Mouse (Mus musculus) neural tube, embryonic 15.5 days (tissue): Measurements from ENCODE around the gene Hnrnpk. TPM values are rescaled to one million over a fixed set of nuclear protein-coding genes. Genes with fewer than 3 reads are reported as not detected.
"Not testable (repeated sequence)": the region's sequence is repeated elsewhere in the genome, so short reads cannot be mapped to it uniquely, and the experiment has no call there.

Experiments
- ATAC-seq: fragments of 200-750 bp; cut with Nextera tagmentation; 2 replicates; pipeline ENCODE4 v1.8.0; 2017; ENCODE audit warnings: mild to moderate bottlenecking, moderate TSS enrichment, moderate library complexity; ENCODE audit not compliant: low FRiP score
- H3K27ac ChIP-seq: fragments of 300-500 bp; sonication (generic); replicated peaks from 2 replicates; pipeline ENCODE4 v1.5.1; 2015; ENCODE audit warnings: mild to moderate bottlenecking, inconsistent platforms
- H3K27me3 ChIP-seq: fragments of 300-500 bp; sonication (generic); replicated peaks from 2 replicates; pipeline ENCODE4 v1.6.1; 2015; ENCODE audit warnings: inconsistent platforms
- H3K36me3 ChIP-seq: fragments of 300-500 bp; sonication (generic); 2 replicates; pipeline ENCODE4 v1.6.1; 2015; ENCODE audit warnings: inconsistent platforms
- H3K4me1 ChIP-seq: fragments of 300-500 bp; sonication (generic); 2 replicates; pipeline ENCODE4 v1.6.1; 2015; ENCODE audit warnings: inconsistent platforms
- H3K4me2 ChIP-seq: fragments of 300-500 bp; sonication (generic); 2 replicates; pipeline ENCODE4 v1.6.1; 2015; ENCODE audit warnings: inconsistent platforms, mild to moderate bottlenecking, moderate library complexity
- H3K4me3 ChIP-seq: fragments of 300-500 bp; sonication (generic); replicated peaks from 2 replicates; pipeline ENCODE4 v1.5.1; 2015; ENCODE audit warnings: mild to moderate bottlenecking, inconsistent platforms
- H3K9ac ChIP-seq: fragments of 300-500 bp; sonication (generic); replicated peaks from 2 replicates; pipeline ENCODE4 v1.6.1; 2015; ENCODE audit warnings: mild to moderate bottlenecking, inconsistent platforms
- H3K9me3 ChIP-seq: fragments of 300-500 bp; sonication (generic); replicated peaks from 2 replicates; pipeline ENCODE4 v1.6.1; 2016; ENCODE audit warnings: inconsistent platforms
- WGBS: fragments of 180-500 bp; shearing (Covaris S2); methylation state at CpG from one replicate; pipeline ENCODE4 v1.1.7; 2015; ENCODE audit warnings: mixed read lengths; 5-methylcytosine and 5-hydroxymethylcytosine counted together
- polyA plus RNA-seq: library from polyadenylated mRNA; unstranded; fragments of >200 nt; fragmentation: Nextera tagmentation; extraction: Ambion mirVana; gene quantifications from 2 replicates; pipeline ENCODE4 v1.2.1, GENCODE M21; 2015

Hnrnpk gene
- polyA plus RNA-seq, 1 experiment from 2014 or later: 1,138 TPM

DNA sequence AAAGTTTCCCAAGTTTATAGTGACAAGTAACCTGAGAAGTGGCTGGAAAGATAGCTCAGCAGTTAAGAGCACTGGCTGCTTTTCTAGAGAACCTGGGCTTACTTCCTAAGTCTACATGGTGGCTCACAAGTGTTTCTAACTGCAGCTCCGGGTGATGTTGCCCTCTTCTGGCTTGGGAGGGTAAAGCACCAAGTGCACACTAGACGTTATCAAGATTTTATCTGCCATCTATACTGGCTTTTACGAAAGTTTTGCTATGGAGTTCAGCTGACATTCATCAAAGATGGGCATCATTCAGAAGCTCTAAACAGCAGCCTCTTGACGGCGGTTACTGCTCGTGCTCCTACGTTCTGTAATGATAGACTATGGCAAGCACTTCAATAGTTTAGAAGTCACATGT, 15.2 kb downstream of the Hnrnpk start:
- Histone ChIP-seq H3K27me3 (no peaks in the 10 kb centered on the region), H3K36me3 (peaks cover 25% of the 10 kb centered on the region), H3K9me3 (no peaks in the 10 kb centered on the region), H3K4me1 (peaks cover 13% of the 10 kb centered on the region), H3K4me2 (no peak overlapping the region), H3K4me3 (no peak overlapping the region), H3K9ac (no peak overlapping the region), H3K27ac (no peak overlapping the region)
- ATAC-seq: peak; percentile 39; the same call in 1 of the 2 replicates
- WGBS: 17% methylated on average over 7 of the region's 7 CpGs

DNA sequence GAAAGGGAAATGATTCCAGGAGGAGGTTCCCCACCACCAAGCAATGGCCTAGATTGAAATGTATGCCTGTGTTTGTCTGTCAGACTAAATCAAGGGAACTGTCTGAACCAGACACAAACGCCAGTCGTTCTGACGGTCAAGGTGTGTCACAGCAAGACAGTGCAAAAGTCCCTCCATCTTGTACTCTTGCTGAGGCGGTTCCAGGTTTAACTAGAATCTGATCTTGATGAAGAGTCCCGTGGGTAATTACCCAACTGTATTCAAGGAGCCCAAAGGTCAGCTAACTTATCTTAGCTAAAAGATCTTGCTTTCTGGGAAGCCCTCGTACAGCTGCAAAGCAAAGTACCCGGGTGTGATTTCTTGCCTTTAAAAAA, 17.6 kb downstream of the Hnrnpk start:
- H3K9ac ChIP-seq: no peak overlapping the region
- H3K4me1 ChIP-seq: peaks cover 13% of the 10 kb centered on the region
- H3K36me3 ChIP-seq: peaks cover 32% of the 10 kb centered on the region
- no peaks in the 10 kb centered on the region for H3K27me3 ChIP-seq
- H3K4me2 ChIP-seq: peak overlapping the region; percentile 94
- peaks cover 15% of the 10 kb centered on the region; the same call in 1 of the 2 replicates for H3K9me3 ChIP-seq
- WGBS: 87% methylated on average over 7 of the region's 7 CpGs
- H3K27ac ChIP-seq: peak overlapping the region; percentile 47; the same call in 1 of the 2 replicates
- H3K4me3 ChIP-seq: peak overlapping the region; percentile 60
- ATAC-seq: peak; percentile 19; the same call in 1 of the 2 replicates

GRCm38 (mm10) chr13:58384779-58385546, 18.2 kb downstream of the Hnrnpk start, which contains the start of gene 2210016F16Rik:
Gene 2210016F16Rik (minus strand): TSS chr13:58385225.
- peak within 1 kb of the TSS; percentile 74 for H3K9ac ChIP-seq
- peaks cover 20% of the 10 kb centered on the region; the same call in 1 of the 2 replicates for H3K9me3 ChIP-seq
- ATAC-seq: peak; percentile 71
- H3K27ac ChIP-seq: peak within 1 kb of the TSS; percentile 47; the same call in 1 of the 2 replicates
- H3K4me2 ChIP-seq: peak within 1 kb of the TSS; percentile 94
- peaks cover 13% of the 10 kb centered on the region for H3K4me1 ChIP-seq
- peak within 1 kb of the TSS; percentile 60 for H3K4me3 ChIP-seq
- peaks cover 32% of the 10 kb centered on the region for H3K36me3 ChIP-seq
- H3K27me3 ChIP-seq: no peaks in the 10 kb centered on the region
- WGBS: 3% methylated on average over 73 of the region's 80 CpGs

GRCm38 (mm10) chr13:58384371-58384770, 18.8 kb downstream of the Hnrnpk start:
- WGBS: 45% methylated on average over 11 of the region's 11 CpGs
- no peak for ATAC-seq
- H3K27me3 ChIP-seq: no peaks in the 10 kb centered on the region
- H3K9me3 ChIP-seq: peaks cover 21% of the 10 kb centered on the region; the same call in 1 of the 2 replicates
- peak overlapping the region; percentile 60 for H3K4me3 ChIP-seq
- H3K36me3 ChIP-seq: peaks cover 30% of the 10 kb centered on the region
- H3K27ac ChIP-seq: no peak overlapping the region
- peaks cover 13% of the 10 kb centered on the region for H3K4me1 ChIP-seq
- H3K4me2 ChIP-seq: peak overlapping the region; percentile 94
- peak overlapping the region; percentile 74 for H3K9ac ChIP-seq

GRCm38 (mm10) chr13:58373153-58373470, 30.0 kb downstream of the Hnrnpk start:
- Histone ChIP-seq H3K4me2 (no peak overlapping the region), H3K9me3 (no peaks in the 10 kb centered on the region), H3K27ac (no peak overlapping the region), H3K4me1 (no peaks in the 10 kb centered on the region), H3K36me3 (no peaks in the 10 kb centered on the region), H3K9ac (no peak overlapping the region), H3K27me3 (no peaks in the 10 kb centered on the region), H3K4me3 (no peak overlapping the region)
- no peak for ATAC-seq
- WGBS: 88% methylated on average over 2 of the region's 2 CpGs

- Histone ChIP-seq H3K9me3 (no peaks in the 10 kb centered on the region), H3K4me2 (no peak overlapping the region), H3K36me3 (no peaks in the 10 kb centered on the region), H3K4me1 (no peaks in the 10 kb centered on the region), H3K27ac (no peak overlapping the region), H3K27me3 (no peaks in the 10 kb centered on the region), H3K9ac (no peak overlapping the region), H3K4me3 (no peak overlapping the region)
- WGBS: 92% methylated on average over 5 of the region's 5 CpGs
- ATAC-seq: no peak
Measured at GRCm38 (mm10) chr13:58372278-58373152, 30.6 kb downstream of the Hnrnpk start.

GRCm38 (mm10) chr13:58368835-58369234, 34.3 kb downstream of the Hnrnpk start:
- H3K4me3 ChIP-seq: no peak overlapping the region
- H3K9ac ChIP-seq: no peak overlapping the region
- H3K4me2 ChIP-seq: no peak overlapping the region
- H3K27ac ChIP-seq: no peak overlapping the region
- H3K27me3 ChIP-seq: no peaks in the 10 kb centered on the region
- H3K9me3 ChIP-seq: no peaks in the 10 kb centered on the region
- WGBS: 74% methylated on average over 4 of the region's 4 CpGs
- no peaks in the 10 kb centered on the region for H3K4me1 ChIP-seq
- H3K36me3 ChIP-seq: no peaks in the 10 kb centered on the region
- no peak for ATAC-seq

DNA sequence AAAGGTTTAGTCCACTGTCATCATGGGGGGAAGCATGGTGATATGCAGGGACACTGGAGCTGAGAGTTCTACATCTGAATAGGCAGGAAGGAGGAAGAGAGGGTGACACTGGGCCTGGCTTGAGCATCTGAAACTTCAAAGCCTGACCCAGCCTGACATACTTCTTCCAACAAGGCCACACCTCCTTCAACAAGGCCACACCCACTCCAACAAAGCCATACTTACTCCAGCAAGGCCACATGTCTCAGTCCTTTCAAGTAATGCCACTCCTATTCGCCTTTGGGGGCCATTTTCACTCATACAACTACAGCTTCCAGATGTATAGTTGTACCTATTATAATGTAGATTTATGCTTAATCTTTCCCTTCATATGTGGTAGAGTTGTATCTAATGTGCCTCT, 35.5 kb downstream of the Hnrnpk start:
- no peak overlapping the region for H3K4me2 ChIP-seq
- H3K36me3 ChIP-seq: no peaks in the 10 kb centered on the region
- no peaks in the 10 kb centered on the region for H3K4me1 ChIP-seq
- no peaks in the 10 kb centered on the region for H3K9me3 ChIP-seq
- WGBS: 79% methylated on average over 1 of the region's 1 CpGs
- no peak overlapping the region for H3K27ac ChIP-seq
- H3K4me3 ChIP-seq: no peak overlapping the region
- H3K9ac ChIP-seq: no peak overlapping the region
- no peak for ATAC-seq
- no peaks in the 10 kb centered on the region for H3K27me3 ChIP-seq

DNA sequence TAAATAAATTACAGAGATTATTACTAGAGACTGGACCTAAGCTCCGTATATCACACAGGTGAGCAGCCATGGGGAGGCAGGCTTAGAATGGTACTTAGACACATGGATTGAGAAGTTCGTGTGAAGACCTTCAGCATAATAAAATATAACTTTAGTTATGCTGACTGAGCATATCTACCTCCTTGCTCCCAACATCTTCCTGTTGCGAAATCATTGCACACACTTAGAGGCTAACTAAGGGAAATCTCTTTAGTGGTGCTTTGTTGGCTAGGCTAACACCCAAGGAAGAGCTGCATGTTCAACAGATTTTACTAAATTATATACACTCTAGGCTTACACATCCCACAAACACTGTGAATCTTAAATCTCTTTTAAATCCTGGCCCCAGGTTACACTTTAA, 36.8 kb downstream of the Hnrnpk start:
- H3K4me2 ChIP-seq: no peak overlapping the region

GRCm38 (mm10) chr13:58365179-58365578, 38.0 kb downstream of the Hnrnpk start:
- H3K27ac ChIP-seq, H3K27me3 ChIP-seq, H3K4me3 ChIP-seq, H3K9ac ChIP-seq, ATAC-seq, H3K4me2 ChIP-seq, H3K9me3 ChIP-seq, H3K36me3 ChIP-seq, H3K4me1 ChIP-seq: not testable (repeated sequence)
- 87% methylated on average over 8 of the region's 8 CpGs for WGBS

More for the DNA sequence above, 36.8 kb downstream of the Hnrnpk start:
- no peaks in the 10 kb centered on the region for H3K4me1 ChIP-seq
- H3K36me3 ChIP-seq: no peaks in the 10 kb centered on the region
- no peak for ATAC-seq
- WGBS: 90% methylated on average over 3 of the region's 3 CpGs
- H3K9me3 ChIP-seq: no peaks in the 10 kb centered on the region
- no peak overlapping the region for H3K9ac ChIP-seq
- H3K27ac ChIP-seq: no peak overlapping the region
- no peak overlapping the region for H3K4me3 ChIP-seq
- no peaks in the 10 kb centered on the region for H3K27me3 ChIP-seq

DNA sequence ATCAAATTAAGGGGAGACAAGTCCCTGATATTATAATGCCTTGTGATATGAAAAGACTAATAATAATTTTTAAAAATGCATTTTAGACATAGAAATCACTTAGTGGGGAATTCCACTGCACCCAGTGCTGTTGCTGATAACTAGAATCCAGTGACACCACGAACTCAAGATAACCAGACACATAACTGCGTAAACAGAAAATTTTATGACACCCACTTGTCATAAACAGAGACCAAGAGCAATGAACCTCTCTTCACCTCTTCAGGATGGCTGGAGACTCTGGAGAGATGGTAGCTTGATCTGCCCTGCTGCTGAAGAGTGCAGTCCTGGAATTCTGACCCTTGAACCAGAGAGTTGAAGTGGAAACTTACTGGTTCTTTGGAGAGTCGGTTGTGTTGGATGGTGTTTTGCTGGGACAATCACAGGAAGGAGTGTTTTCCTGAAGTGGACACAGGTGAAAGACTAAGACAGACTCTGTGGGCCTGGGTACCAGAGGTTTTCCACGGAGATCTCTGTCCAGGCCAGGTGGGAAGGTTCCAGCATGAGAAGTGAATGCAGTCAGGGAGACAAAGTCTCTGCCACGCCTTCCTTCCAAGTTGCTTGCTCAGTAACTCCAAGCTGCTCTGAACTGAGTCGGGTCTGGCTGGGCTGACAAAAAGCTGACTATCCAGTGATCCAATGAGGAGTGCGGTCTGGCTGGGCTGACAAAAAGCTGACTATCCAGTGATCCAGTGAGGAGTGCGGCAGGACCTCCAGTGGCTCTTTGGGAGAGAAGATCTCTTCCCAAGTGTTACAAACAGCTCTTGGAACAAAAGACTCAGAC, 38.6 kb downstream of the Hnrnpk start:
- no peak overlapping the region for H3K27ac ChIP-seq
- H3K4me2 ChIP-seq: no peak overlapping the region
- no peaks in the 10 kb centered on the region for H3K9me3 ChIP-seq
- H3K4me3 ChIP-seq: no peak overlapping the region
- WGBS: 81% methylated on average over 8 of the region's 8 CpGs
- no peak for ATAC-seq
- no peak overlapping the region for H3K9ac ChIP-seq
- no peaks in the 10 kb centered on the region for H3K36me3 ChIP-seq
- H3K4me1 ChIP-seq: no peaks in the 10 kb centered on the region
- H3K27me3 ChIP-seq: no peaks in the 10 kb centered on the region
